Mouse (Mus musculus): Measurements from ENCODE around the gene Des. TPM values are rescaled to one million over a fixed set of nuclear protein-coding genes. Genes with fewer than 3 reads are reported as not detected.

Des gene
- polyA plus RNA-seq (2014; fragmentation: Nextera tagmentation; extraction: Ambion mirVana) = 159 and 218 TPM in 2 replicates

GRCm38 (mm10) chr1:75360112-75361031, at the start of gene Des:
Des (plus strand) TSS chr1:75360329.
- DNase-seq (ENCODE audit: low spot score) (peak; percentile 71), ATAC-seq (ENCODE audit: low read depth) (peak; percentile 85)
- WGBS = 5% methylated on average over 46 of the region's 80 CpGs
- H3K4me2 ChIP-seq (ENCODE audit: low read depth, low read length) = peak within 1 kb of the TSS; percentile 59
- no peaks in the 10 kb centered on the region for H3K36me3 ChIP-seq (ENCODE audit: control insufficient read depth, insufficient read depth, low read length)
- no peaks in the 10 kb centered on the region for H3K9me3 ChIP-seq (ENCODE audit: control insufficient read depth, low read length)
- peak within 1 kb of the TSS; percentile 40 for H3K4me3 ChIP-seq (ENCODE audit: low read depth, low read length)
- H3K27ac ChIP-seq (replicated peaks; ENCODE audit: low read depth, low read length) = 0 out of 2 replicates have a peak within 1 kb of the TSS, but pooled peaks have one; percentile 35
- peaks cover 29% of the 10 kb centered on the region for H3K27me3 ChIP-seq (replicated peaks; ENCODE audit: control insufficient read depth, insufficient read depth, low read length)
- peaks cover 22% of the 10 kb centered on the region for H3K4me1 ChIP-seq (ENCODE audit: control insufficient read depth, insufficient read depth, low read length)
- H3K9ac ChIP-seq (ENCODE audit: low read depth, low read length) = peak within 1 kb of the TSS; percentile 61

DNA sequence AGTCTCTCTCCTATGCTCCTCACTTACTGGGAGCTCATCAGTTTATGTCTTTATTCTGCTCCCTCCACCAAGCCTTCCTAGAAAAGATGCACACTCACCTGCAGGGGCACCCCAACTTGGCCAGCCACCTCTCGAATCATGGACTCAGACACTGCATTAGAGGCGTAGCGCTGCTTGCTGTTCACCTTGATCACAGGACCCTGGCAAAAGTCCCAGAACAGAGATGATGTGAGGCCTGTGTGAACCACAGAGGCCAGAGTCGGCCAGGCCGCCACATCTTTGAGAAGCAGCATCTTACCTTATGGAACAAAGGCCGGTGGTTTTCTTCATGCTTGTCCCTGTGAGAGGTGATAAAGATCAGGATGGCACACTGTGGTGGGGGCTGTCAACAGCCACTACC, 48.4 kb upstream of the Des start:
- Histone ChIP-seq H3K36me3 (ENCODE audit: control insufficient read depth, insufficient read depth, low read length) (peaks cover 81% of the 10 kb centered on the region), H3K27me3 (replicated peaks; ENCODE audit: control insufficient read depth, insufficient read depth, low read length) (no peaks in the 10 kb centered on the region), H3K9ac (ENCODE audit: low read depth, low read length) (no peak overlapping the region), H3K9me3 (ENCODE audit: control insufficient read depth, low read length) (no peaks in the 10 kb centered on the region), H3K4me2 (ENCODE audit: low read depth, low read length) (no peak overlapping the region), H3K27ac (replicated peaks; ENCODE audit: low read depth, low read length) (no peak overlapping the region), H3K4me3 (ENCODE audit: low read depth, low read length) (no peak overlapping the region), H3K4me1 (ENCODE audit: control insufficient read depth, insufficient read depth, low read length) (peaks cover 8% of the 10 kb centered on the region)
- WGBS = 93% methylated on average over 6 of the region's 6 CpGs
- DNase-seq (ENCODE audit: low spot score) (no peak), ATAC-seq (ENCODE audit: low read depth) (no peak)

- ATAC-seq (ENCODE audit: low read depth) (no peak), DNase-seq (ENCODE audit: low spot score) (no peak)
- Histone ChIP-seq H3K9ac (ENCODE audit: low read depth, low read length) (no peak overlapping the region), H3K27me3 (replicated peaks; ENCODE audit: control insufficient read depth, insufficient read depth, low read length) (no peaks in the 10 kb centered on the region), H3K27ac (replicated peaks; ENCODE audit: low read depth, low read length) (no peak overlapping the region), H3K9me3 (ENCODE audit: control insufficient read depth, low read length) (no peaks in the 10 kb centered on the region), H3K36me3 (ENCODE audit: control insufficient read depth, insufficient read depth, low read length) (peaks cover 56% of the 10 kb centered on the region), H3K4me3 (ENCODE audit: low read depth, low read length) (no peak overlapping the region), H3K4me2 (ENCODE audit: low read depth, low read length) (no peak overlapping the region), H3K4me1 (ENCODE audit: control insufficient read depth, insufficient read depth, low read length) (peaks cover 8% of the 10 kb centered on the region)
- WGBS = 92% methylated on average over 6 of the region's 6 CpGs
Measured at GRCm38 (mm10) chr1:75315011-75315410, 45.1 kb upstream of the Des start.

- no peaks in the 10 kb centered on the region for H3K27me3 ChIP-seq (replicated peaks; ENCODE audit: control insufficient read depth, insufficient read depth, low read length)
- no peaks in the 10 kb centered on the region for H3K9me3 ChIP-seq (ENCODE audit: control insufficient read depth, low read length)
- DNase-seq (ENCODE audit: low spot score) (no peak), ATAC-seq (ENCODE audit: low read depth) (no peak)
- H3K36me3 ChIP-seq (ENCODE audit: control insufficient read depth, insufficient read depth, low read length) = peaks cover 49% of the 10 kb centered on the region
- peak overlapping the region; percentile 72 for H3K4me3 ChIP-seq (ENCODE audit: low read depth, low read length)
- H3K4me2 ChIP-seq (ENCODE audit: low read depth, low read length) = peak overlapping the region; percentile 66
- no peak overlapping the region for H3K27ac ChIP-seq (replicated peaks; ENCODE audit: low read depth, low read length)
- peak overlapping the region; percentile 74 for H3K9ac ChIP-seq (ENCODE audit: low read depth, low read length)
- WGBS = 83% methylated on average over 29 of the region's 29 CpGs
- H3K4me1 ChIP-seq (ENCODE audit: control insufficient read depth, insufficient read depth, low read length) = peaks cover 8% of the 10 kb centered on the region
Measured at GRCm38 (mm10) chr1:75315456-75316365, 44.4 kb upstream of the Des start.

GRCm38 (mm10) chr1:75316861-75317240, 43.3 kb upstream of the Des start:
- peak; percentile 42 for ATAC-seq (ENCODE audit: low read depth)
- Histone ChIP-seq H3K9ac (ENCODE audit: low read depth, low read length) (peak overlapping the region; percentile 74), H3K4me3 (ENCODE audit: low read depth, low read length) (peak overlapping the region; percentile 72), H3K9me3 (ENCODE audit: control insufficient read depth, low read length) (no peaks in the 10 kb centered on the region), H3K27ac (replicated peaks; ENCODE audit: low read depth, low read length) (peak overlapping the region; percentile 90), H3K4me2 (ENCODE audit: low read depth, low read length) (peak overlapping the region; percentile 66), H3K36me3 (ENCODE audit: control insufficient read depth, insufficient read depth, low read length) (peaks cover 37% of the 10 kb centered on the region), H3K4me1 (ENCODE audit: control insufficient read depth, insufficient read depth, low read length) (peaks cover 8% of the 10 kb centered on the region), H3K27me3 (replicated peaks; ENCODE audit: control insufficient read depth, insufficient read depth, low read length) (no peaks in the 10 kb centered on the region)
- peak; percentile 91 for DNase-seq (ENCODE audit: low spot score)
- WGBS = under 1% methylated on average over 17 of the region's 20 CpGs

- Histone ChIP-seq H3K4me3 (ENCODE audit: low read depth, low read length) (peak within 1 kb of the TSS; percentile 72), H3K4me2 (ENCODE audit: low read depth, low read length) (peak within 1 kb of the TSS; percentile 66), H3K36me3 (ENCODE audit: control insufficient read depth, insufficient read depth, low read length) (peaks cover 30% of the 10 kb centered on the region), H3K9me3 (ENCODE audit: control insufficient read depth, low read length) (no peaks in the 10 kb centered on the region), H3K4me1 (ENCODE audit: control insufficient read depth, insufficient read depth, low read length) (peaks cover 8% of the 10 kb centered on the region), H3K9ac (ENCODE audit: low read depth, low read length) (peak within 1 kb of the TSS; percentile 74), H3K27me3 (replicated peaks; ENCODE audit: control insufficient read depth, insufficient read depth, low read length) (no peaks in the 10 kb centered on the region), H3K27ac (replicated peaks; ENCODE audit: low read depth, low read length) (peak within 1 kb of the TSS; percentile 90)
- WGBS = under 1% methylated on average over 39 of the region's 92 CpGs
- peak; percentile 100 for DNase-seq (ENCODE audit: low spot score)
- ATAC-seq (ENCODE audit: low read depth) = peak; percentile 97
Measured at GRCm38 (mm10) chr1:75317241-75318201, 42.6 kb upstream of the Des start, which contains the start of gene Dnpep. Dnpep (minus strand) TSS chr1:75317990.

DNA sequence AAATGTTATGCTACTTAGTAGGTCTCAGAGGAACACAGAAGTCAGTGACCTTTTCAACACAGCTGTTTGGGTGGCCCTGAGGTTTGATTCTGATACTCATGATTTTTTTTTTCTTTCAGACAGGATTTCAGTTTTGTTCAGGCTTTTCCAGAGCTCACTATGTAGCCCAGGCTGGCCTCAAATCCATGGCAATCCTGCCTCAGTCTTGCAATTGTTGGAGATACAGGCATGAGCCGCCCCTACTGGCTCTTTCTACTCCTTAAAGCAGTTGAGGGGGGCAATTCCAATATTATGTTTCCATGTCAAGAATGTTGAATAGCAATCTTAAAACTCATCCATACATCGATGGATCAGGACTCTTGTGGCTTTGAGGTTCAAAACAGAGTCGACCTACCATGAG, 41.8 kb upstream of the Des start:
- no peaks in the 10 kb centered on the region for H3K9me3 ChIP-seq (ENCODE audit: control insufficient read depth, low read length)
- WGBS = 65% methylated on average over 3 of the region's 3 CpGs
- H3K27ac ChIP-seq (replicated peaks; ENCODE audit: low read depth, low read length) = no peak overlapping the region; the same call in 1 of the 2 replicates
- H3K4me2 ChIP-seq (ENCODE audit: low read depth, low read length) = peak overlapping the region; percentile 54
- peaks cover 8% of the 10 kb centered on the region for H3K4me1 ChIP-seq (ENCODE audit: control insufficient read depth, insufficient read depth, low read length)
- no peak for ATAC-seq (ENCODE audit: low read depth)
- peaks cover 23% of the 10 kb centered on the region for H3K36me3 ChIP-seq (ENCODE audit: control insufficient read depth, insufficient read depth, low read length)
- no peak for DNase-seq (ENCODE audit: low spot score)
- H3K4me3 ChIP-seq (ENCODE audit: low read depth, low read length) = peak overlapping the region; percentile 27
- peak overlapping the region; percentile 34 for H3K9ac ChIP-seq (ENCODE audit: low read depth, low read length)
- no peaks in the 10 kb centered on the region for H3K27me3 ChIP-seq (replicated peaks; ENCODE audit: control insufficient read depth, insufficient read depth, low read length)
